Mouse (Mus musculus) cerebellum, adult 2 months (tissue): ENCODE data around the gene Mlx. TPM values are rescaled to one million over a fixed set of nuclear protein-coding genes. Genes with fewer than 3 reads are reported as not detected.

Source experiments
- DNase-seq, 2 experiments: peaks; one replicate each; pipeline ENCODE4 v3.0.0; 2021
- H3K27ac ChIP-seq: fragments of 200-500 bp; 2 replicates; pipeline ENCODE4 v1.5.1; 2012; ENCODE audit warnings: low read length, control low read depth, inconsistent platforms; ENCODE audit not compliant: insufficient read depth
- H3K27me3 ChIP-seq: fragments of 200-500 bp; 2 replicates; pipeline ENCODE4 v1.6.1; 2012; ENCODE audit warnings: inconsistent platforms, mild to moderate bottlenecking, low read length, moderate library complexity; ENCODE audit not compliant: control insufficient read depth, insufficient read depth
- H3K4me1 ChIP-seq: fragments of 200-500 bp; 2 replicates; pipeline ENCODE4 v1.6.1; 2011; ENCODE audit warnings: low read length; ENCODE audit not compliant: control insufficient read depth, insufficient read depth
- H3K4me3 ChIP-seq: fragments of 200-500 bp; replicated peaks from 2 replicates; pipeline ENCODE3; 2011; ENCODE audit warnings: mild to moderate bottlenecking, low read depth, low read length, control low read depth; ENCODE audit not compliant: insufficient read depth
- CTCF ChIP-seq: fragments of 200-500 bp; IDR thresholded peaks from 2 replicates; pipeline ENCODE4 v1.5.1; 2011; ENCODE audit warnings: low read depth, mild to moderate bottlenecking, control low read depth, low read length, moderate library complexity, borderline replicate concordance; ENCODE audit not compliant: insufficient read depth
- POLR2A ChIP-seq: fragments of 200-500 bp; IDR thresholded peaks from 2 replicates; pipeline ENCODE4 v1.6.1; 2011; ENCODE audit warnings: low read length, control low read depth, borderline replicate concordance; ENCODE audit not compliant: insufficient read depth
- WGBS: fragments of 180-500 bp; shearing (Covaris S2); methylation state at CpG from one replicate; pipeline ENCODE4 v1.1.7; 2018; 5-methylcytosine and 5-hydroxymethylcytosine counted together
- polyA plus RNA-seq: library from polyadenylated mRNA; depleted of rRNA; stranded (reverse); fragments of >200 nt; gene quantifications from 2 replicates; pipeline ENCODE4 v1.2.3, GENCODE M21; 2012; rRNA removed

Mlx gene
- polyA plus RNA-seq: 54.9 and 55.8 TPM in 2 replicates

DNA sequence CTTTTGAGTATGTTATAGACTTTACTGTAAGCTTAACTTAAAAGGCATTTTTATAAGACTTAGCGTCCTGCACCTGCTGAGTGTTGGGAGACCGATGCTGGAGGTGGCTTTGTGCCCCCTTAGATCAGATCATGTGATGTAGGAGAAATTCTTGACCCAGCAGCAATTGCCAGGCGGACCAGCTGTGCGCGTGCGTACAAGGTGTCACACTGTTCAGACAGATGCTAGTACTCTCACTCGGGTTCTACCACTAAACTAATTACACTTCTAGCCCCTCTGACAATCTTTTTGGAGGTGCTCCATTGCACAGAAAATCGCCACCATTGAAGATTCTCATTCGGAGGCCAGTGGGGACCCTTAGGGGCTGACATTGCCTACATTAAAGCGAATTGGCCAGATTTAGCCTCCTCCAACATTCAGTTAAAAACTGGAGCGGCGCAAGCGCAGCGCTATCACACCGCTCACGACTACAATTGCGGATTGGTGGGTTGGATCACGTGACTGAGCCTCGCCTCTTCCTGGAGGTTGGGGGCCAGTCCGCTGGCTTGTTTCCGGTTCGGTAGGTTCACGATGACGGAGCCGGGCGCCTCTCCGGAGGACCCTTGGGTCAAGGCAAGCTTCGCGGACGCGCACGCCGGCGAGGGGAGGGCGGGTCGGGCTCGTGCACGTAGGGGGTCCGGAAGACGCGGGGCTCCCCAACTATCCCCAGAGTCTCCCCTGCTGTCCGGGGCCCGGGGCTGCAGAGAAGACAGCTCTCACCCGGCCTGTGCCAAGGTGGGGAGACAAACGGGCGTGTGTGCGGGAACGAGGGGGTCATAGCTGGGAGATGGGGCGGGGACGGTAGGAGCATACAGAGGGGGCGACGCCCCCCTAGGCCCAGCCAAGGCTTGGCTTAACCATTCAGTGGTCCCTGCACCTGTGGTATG is at the start of gene Mlx:
TSS of gene Mlx (plus strand) at position 522 of the 926 bp plus-strand sequence.
- Histone ChIP-seq H3K4me3 (peak within 1 kb of the TSS; percentile 71), H3K27ac (peak within 1 kb of the TSS; percentile 30), H3K4me1 (peaks cover 15% of the 10 kb centered on the region; the same call in 1 of the 2 replicates), H3K27me3 (no peaks in the 10 kb centered on the region)
- DNase-seq: peak; percentile 90 to 92
- TF ChIP-seq CTCF: no peak
- TF ChIP-seq POLR2A: peak; percentile 75; the same call in 1 of the 2 replicates
- 1% methylated on average over 52 of the region's 52 CpGs for WGBS

DNA sequence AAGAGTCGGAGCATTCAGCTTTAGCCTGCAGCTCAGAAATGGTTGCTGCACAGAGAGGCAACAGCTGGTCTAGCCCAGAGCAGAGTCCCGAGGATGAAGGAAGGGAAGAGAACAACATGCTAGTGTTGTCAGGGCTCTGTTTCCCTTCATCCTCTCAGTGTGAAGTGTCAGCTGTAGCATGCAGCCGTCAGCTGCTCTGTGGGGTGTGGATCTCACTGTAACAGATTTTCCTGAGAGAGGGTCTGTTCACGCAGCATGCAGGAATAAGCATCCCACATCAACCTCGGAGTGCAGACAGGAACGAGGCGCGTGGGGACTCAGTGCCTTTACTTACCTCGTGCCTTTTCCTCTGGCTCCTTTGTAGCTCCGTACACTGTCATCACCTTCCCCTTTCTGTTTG is 49.3 kb upstream of the Mlx start:
- 49% methylated on average over 10 of the region's 10 CpGs for WGBS
- Histone ChIP-seq H3K4me3 (no peak overlapping the region), H3K4me1 (no peaks in the 10 kb centered on the region), H3K27me3 (no peaks in the 10 kb centered on the region), H3K27ac (no peak overlapping the region)
- no peak for TF ChIP-seq POLR2A
- no peak for TF ChIP-seq CTCF
- DNase-seq: no peak

DNA sequence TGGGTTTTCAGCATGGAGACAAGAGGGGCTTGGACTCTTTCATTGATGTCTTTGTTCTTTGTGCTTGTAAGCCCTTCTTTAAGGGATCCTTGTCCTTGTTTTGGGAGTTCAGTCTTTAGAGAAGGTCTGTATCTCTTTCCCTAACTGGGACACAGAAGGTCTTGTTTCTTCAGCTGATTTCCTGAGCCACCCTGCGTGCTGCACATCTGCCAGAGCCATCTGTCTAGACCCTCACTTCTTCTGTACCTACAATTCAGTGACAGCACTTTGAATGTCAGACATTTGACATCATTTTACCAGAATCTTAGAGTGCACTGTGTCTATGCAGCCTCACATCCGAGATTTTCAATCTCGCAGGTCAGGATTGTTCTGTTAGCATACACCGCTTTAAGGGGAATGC is 41.3 kb upstream of the Mlx start:
- no peak for DNase-seq
- 70% methylated on average over 4 of the region's 4 CpGs for WGBS
- Histone ChIP-seq H3K4me1 (peaks cover 17% of the 10 kb centered on the region), H3K27ac (no peak overlapping the region), H3K4me3 (no peak overlapping the region), H3K27me3 (no peaks in the 10 kb centered on the region)
- no peak for TF ChIP-seq CTCF
- TF ChIP-seq POLR2A: no peak

DNA sequence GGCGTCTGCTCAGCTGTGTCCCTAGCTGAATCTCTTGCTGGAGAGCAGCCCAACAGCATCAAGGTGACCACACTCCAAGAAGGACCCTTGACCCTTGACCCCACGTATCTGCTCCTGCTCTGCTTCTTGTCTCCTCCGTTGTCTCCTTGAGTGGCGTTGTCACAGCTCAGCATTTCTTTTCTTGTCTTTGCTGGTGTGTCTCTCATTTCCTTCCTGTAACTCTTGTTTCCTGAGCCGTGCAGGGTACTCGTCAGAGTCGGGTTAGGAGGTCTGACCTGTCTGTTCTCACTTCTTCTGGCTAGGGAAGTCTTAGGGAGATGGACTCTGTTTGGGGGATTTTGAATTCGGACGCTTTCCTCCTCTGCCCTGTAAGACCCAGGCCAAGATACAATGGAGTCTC is 40.6 kb upstream of the Mlx start:
- WGBS: 63% methylated on average over 9 of the region's 9 CpGs

DNA sequence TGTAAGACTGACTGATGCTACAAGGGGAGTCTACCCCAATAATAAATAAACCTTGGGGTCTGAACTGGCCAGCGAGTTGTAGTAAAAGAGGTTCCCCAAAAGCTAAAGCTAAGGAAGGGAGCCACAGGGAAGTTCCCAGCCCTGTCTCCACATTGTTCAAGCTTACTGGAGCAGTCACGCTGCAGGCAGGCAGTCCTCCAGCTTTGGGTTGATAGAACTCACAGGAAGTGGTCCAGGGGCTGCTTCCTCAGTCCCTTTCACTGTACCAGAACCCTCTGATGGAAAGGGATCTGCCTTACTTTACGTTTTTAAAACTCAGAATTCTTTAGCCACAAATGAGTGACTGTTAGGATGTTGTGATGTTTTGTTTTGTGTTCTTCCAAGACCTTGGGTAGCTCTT is 39.6 kb upstream of the Mlx start:
- no peak for DNase-seq
- Histone ChIP-seq H3K27me3 (no peaks in the 10 kb centered on the region), H3K4me1 (peaks cover 23% of the 10 kb centered on the region), H3K27ac (no peak overlapping the region), H3K4me3 (no peak overlapping the region)
- 83% methylated on average over 3 of the region's 3 CpGs for WGBS
- TF ChIP-seq POLR2A (no peak), CTCF (no peak)

More for the DNA sequence above, 40.6 kb upstream of the Mlx start:
- no peak overlapping the region for H3K27ac ChIP-seq
- H3K4me1 ChIP-seq: peaks cover 23% of the 10 kb centered on the region
- no peak for DNase-seq
- no peak for TF ChIP-seq POLR2A
- TF ChIP-seq CTCF: no peak
- no peaks in the 10 kb centered on the region for H3K27me3 ChIP-seq
- no peak overlapping the region for H3K4me3 ChIP-seq

DNA sequence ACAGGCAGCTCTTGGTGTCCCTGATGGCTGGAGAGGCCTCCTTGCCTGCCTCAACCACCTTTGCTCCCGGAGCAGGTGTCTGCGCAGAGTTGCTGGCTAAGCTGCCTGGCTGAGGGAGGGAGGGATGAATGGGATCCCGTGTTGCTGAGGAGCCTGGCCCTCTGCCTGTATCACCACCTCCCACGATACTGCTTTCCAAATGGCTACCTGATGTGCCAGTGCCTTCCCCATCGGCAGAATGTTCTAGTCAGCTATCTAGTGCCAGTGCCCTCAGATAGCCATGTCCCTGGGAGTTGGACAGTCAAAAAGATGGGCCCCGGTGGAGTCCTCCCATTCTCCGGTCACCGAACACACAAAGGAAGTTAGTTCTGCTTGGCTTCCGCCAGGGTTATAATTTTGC is 36.7 kb upstream of the Mlx start:
- H3K4me1 ChIP-seq: peaks cover 23% of the 10 kb centered on the region
- TF ChIP-seq POLR2A: no peak
- TF ChIP-seq CTCF: no peak
- WGBS: 13% methylated on average over 9 of the region's 9 CpGs
- H3K27ac ChIP-seq: no peak overlapping the region
- H3K4me3 ChIP-seq: no peak overlapping the region
- H3K27me3 ChIP-seq: no peaks in the 10 kb centered on the region
- DNase-seq: peak; percentile 71 to 82

DNA sequence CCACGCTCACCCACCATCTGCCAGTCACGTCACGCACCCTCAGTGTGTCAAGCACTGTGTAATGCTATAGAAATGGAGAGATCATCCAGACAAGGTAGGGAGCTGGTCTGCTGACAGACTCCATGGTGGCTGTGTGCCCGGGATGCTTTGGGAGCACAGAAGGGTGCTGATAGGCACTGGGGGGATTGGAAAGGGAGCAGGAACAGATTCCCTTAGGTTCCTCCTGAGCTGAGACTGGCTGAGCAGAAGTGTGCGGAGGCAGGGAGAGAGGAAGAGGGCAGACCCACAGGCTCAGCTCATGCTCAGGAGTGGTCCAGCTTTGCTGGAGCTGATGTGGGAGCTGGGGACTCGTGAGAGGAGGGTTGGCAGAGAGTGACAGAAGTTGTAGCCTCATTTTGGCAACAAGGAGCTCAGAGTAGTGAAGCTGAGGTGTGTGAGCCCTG is 36.0 kb upstream of the Mlx start:
- H3K4me3 ChIP-seq: no peak overlapping the region
- peaks cover 21% of the 10 kb centered on the region for H3K4me1 ChIP-seq
- WGBS: 17% methylated on average over 6 of the region's 6 CpGs
- TF ChIP-seq POLR2A (no peak), CTCF (no peak)
- H3K27ac ChIP-seq: no peak overlapping the region; the same call in 1 of the 2 replicates
- no peaks in the 10 kb centered on the region for H3K27me3 ChIP-seq
- DNase-seq: peak; percentile 57 to 59

DNA sequence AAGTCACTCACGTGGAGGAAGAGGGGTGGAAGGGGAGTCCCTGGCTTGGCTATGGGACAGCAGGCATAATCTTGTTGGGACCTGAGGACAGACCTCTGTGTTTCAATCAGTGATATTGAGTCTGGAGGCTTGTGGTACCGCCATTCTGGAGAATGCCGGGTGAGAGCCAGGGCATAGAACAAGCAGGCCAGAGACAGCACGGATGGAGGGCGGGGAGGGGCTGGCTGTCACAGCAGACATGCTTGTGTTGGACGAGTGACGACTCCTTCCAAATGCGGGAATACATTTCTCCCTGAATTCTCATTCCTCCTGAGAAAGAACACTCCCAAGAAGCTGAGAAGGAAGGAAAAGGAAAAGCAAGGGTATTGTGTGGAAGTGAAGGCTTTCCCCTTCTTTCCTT is 35.5 kb upstream of the Mlx start:
- DNase-seq: no peak
- 72% methylated on average over 8 of the region's 8 CpGs for WGBS
- Histone ChIP-seq H3K4me3 (no peak overlapping the region), H3K27ac (no peak overlapping the region; the same call in 1 of the 2 replicates), H3K4me1 (peaks cover 21% of the 10 kb centered on the region), H3K27me3 (no peaks in the 10 kb centered on the region)
- TF ChIP-seq CTCF (no peak), POLR2A (no peak)
